Mouse (Mus musculus): ENCODE data around the gene Mier2.

GRCm38 (mm10) chr10:79579781-79580180 is 24.8 kb upstream of the Mier2 start:
- TF ChIP-seq POLR2A (IDR thresholded peaks at IDR 0.05; ENCODE audit: borderline replicate concordance, control insufficient read depth, low read depth, low read length): no peak
- no peak for TF ChIP-seq CTCF (IDR thresholded peaks at IDR 0.05; ENCODE audit: control insufficient read depth, insufficient read depth, low read length)
